Mouse (Mus musculus): Measurements from ENCODE around the gene BC016579. TPM values are rescaled to one million over a fixed set of nuclear protein-coding genes. Genes with fewer than 3 reads are reported as not detected.

Gene BC016579
- polyA plus RNA-seq, 1 experiment from 2014 or later, result not detected

DNA sequence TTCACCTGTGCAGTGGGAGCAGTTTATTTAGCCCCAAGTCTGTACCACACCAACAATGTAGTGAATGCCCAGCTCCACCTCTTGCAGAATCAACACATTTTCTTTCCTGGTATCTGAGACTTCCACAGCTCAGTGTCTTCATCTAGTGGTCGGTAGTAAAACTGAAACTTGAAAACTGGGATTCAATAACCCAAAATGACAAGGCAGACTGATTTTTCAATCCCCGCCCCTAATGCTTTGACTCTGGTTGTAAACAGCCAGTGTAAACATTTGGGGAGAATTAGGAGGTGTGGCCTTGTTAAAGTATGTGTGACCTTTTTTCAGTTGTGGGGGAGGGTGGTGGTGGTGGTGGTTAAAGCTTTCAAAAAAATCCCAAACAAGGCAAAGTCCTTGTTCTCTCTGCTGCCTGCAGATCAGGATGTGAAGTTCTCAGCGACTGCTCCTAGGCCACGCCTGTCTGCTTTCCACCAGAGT, 45.4 kb downstream of the BC016579 start:
- 66% methylated on average over 4 of the region's 4 CpGs for WGBS
- Histone ChIP-seq H3K4me1 (no peaks in the 10 kb centered on the region), H3K36me3 (no peaks in the 10 kb centered on the region), H3K9me3 (replicated peaks) (no peaks in the 10 kb centered on the region), H3K27ac (no peak overlapping the region), H3K27me3 (no peaks in the 10 kb centered on the region), H3K9ac (no peak overlapping the region), H3K4me2 (replicated peaks) (no peak overlapping the region), H3K4me3 (no peak overlapping the region)
- ATAC-seq (ENCODE audit: low FRiP score), result no peak

DNA sequence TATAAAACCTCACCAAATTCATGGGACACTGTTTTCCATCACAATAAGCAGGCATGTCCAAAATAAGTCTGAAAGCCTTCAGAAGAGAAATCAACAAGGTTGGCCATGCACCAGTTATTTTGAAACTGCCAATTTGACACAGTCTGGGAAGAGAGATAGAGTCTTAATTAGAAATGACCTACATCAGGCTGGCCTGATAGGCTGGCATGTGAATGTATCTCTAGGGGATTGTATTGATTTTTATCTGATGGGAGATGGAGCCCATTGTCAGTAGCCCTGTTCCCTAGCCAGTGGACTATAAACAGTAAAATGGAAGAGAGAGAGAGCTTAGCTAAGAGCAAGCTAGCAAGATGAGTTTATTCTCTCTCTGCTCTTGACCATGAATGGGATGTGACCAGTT, 58.4 kb downstream of the BC016579 start:
- peak; percentile 46; the same call in 1 of the 2 replicates for ATAC-seq (ENCODE audit: low FRiP score)
- no peaks in the 10 kb centered on the region for H3K9me3 ChIP-seq (replicated peaks)

DNA sequence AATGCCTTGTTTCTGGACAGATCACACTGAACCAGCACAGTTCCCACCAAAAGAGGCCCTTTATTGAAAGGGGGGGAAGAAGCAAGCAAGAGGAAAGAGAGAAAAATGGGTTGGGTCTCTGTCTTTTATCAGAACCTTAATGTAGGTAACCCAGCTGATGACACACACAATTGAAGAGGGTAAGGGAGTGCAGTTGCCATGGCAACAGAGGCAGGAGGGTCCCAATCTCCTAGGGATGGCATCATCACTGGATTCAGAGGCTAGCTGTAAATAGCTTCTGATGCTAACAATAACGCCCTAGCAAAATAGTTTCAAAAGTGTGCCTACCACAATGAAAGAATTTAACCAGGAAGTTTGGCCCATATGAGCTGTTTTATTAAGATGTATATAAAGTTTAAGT, 60.2 kb downstream of the BC016579 start:
- no peak overlapping the region for H3K27ac ChIP-seq
- H3K27me3 ChIP-seq, result no peaks in the 10 kb centered on the region
- WGBS, result 73% methylated on average over 1 of the region's 1 CpGs
- no peak overlapping the region for H3K4me3 ChIP-seq
- no peak overlapping the region for H3K9ac ChIP-seq
- H3K9me3 ChIP-seq (replicated peaks), result no peaks in the 10 kb centered on the region
- H3K4me1 ChIP-seq, result peaks cover 3% of the 10 kb centered on the region
- H3K4me2 ChIP-seq (replicated peaks), result no peak overlapping the region
- H3K36me3 ChIP-seq, result no peaks in the 10 kb centered on the region
- peak; percentile 52; the same call in 1 of the 2 replicates for ATAC-seq (ENCODE audit: low FRiP score)

More for the DNA sequence above, 58.4 kb downstream of the BC016579 start:
- Histone ChIP-seq H3K4me1 (peaks cover 3% of the 10 kb centered on the region), H3K27me3 (no peaks in the 10 kb centered on the region), H3K36me3 (no peaks in the 10 kb centered on the region), H3K4me2 (replicated peaks) (no peak overlapping the region), H3K9ac (no peak overlapping the region), H3K4me3 (no peak overlapping the region), H3K27ac (no peak overlapping the region)

DNA sequence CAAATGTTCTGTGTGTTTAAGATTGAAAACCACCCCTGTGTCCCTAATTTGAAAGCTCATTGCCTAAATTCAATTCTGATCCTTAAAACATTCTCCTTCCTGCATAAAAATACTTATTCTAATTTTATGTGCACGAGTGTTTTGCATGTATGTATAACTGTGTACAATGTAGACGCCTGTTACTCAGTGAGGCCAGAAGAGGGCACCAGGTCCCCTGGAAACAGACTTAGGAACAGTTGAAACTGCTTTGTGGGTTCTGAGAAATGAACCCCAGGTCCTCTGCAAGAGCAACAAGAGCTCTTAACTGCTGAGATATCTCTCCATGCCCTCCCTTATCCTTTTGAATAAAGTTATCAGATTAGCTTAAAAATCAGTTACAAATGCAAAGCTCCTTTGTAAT, 71.4 kb downstream of the BC016579 start:
- Histone ChIP-seq H3K36me3 (no peaks in the 10 kb centered on the region), H3K4me1 (no peaks in the 10 kb centered on the region), H3K9ac (no peak overlapping the region), H3K27me3 (no peaks in the 10 kb centered on the region), H3K4me3 (no peak overlapping the region), H3K4me2 (replicated peaks) (no peak overlapping the region), H3K27ac (no peak overlapping the region), H3K9me3 (replicated peaks) (no peaks in the 10 kb centered on the region)
- WGBS, result 37% methylated on average over 2 of the region's 2 CpGs
- no peak for ATAC-seq (ENCODE audit: low FRiP score)

DNA sequence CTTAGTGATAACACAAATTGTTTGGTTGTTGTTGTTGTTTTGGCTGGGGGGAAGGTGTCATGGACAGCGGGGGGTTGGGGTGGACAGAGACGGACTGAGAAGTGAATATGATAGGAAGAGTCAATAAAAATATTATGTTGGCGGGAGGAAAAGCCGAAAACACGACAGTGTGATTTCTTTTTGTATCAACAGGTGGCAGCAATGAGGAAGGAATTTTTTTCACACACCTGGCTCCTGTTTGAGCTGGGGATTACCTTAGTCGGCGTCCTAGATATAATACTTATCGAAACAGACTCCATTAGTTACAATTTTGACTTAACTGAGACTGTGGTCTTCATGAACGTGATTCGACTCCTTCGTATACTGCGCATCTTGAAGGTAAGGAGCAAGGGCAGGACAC, 74.0 kb downstream of the BC016579 start:
- Histone ChIP-seq H3K4me3 (no peak overlapping the region), H3K27me3 (no peaks in the 10 kb centered on the region)
- no peak for ATAC-seq (ENCODE audit: low FRiP score)

More for the DNA sequence above, 74.0 kb downstream of the BC016579 start:
- Histone ChIP-seq H3K4me1 (no peaks in the 10 kb centered on the region), H3K27ac (no peak overlapping the region), H3K4me2 (replicated peaks) (no peak overlapping the region), H3K9me3 (replicated peaks) (no peaks in the 10 kb centered on the region), H3K9ac (no peak overlapping the region), H3K36me3 (no peaks in the 10 kb centered on the region)
- WGBS, result 69% methylated on average over 12 of the region's 12 CpGs

Other genes starting within 250 kb of the BC016579 start
- gene Cd200, start 245.0 kb downstream of the BC016579 start, polyA plus RNA-seq (2016; fragmentation: Nextera tagmentation; extraction: Ambion mirVana), result 94.5 and 99.2 TPM in 2 replicates
- not detected in 2 replicates for gene Gm609, start 161.1 kb downstream of the BC016579 start, polyA plus RNA-seq (2016; fragmentation: Nextera tagmentation; extraction: Ambion mirVana)
- gene Gm17783, start 122.0 kb downstream of the BC016579 start, polyA plus RNA-seq (2016; fragmentation: Nextera tagmentation; extraction: Ambion mirVana), result not detected in 2 replicates
- not detected in 2 replicates for gene Slc9c1, start 118.8 kb downstream of the BC016579 start, polyA plus RNA-seq (2016; fragmentation: Nextera tagmentation; extraction: Ambion mirVana)
- gene Gcsam, start 43.7 kb downstream of the BC016579 start, polyA plus RNA-seq (2016; fragmentation: Nextera tagmentation; extraction: Ambion mirVana), result 0.08 TPM in 1 of 2 replicates, not detected in the other
- 0.23 and 0.31 TPM in 2 replicates for gene Tmprss7, start 39.6 kb upstream of the BC016579 start, polyA plus RNA-seq (2016; fragmentation: Nextera tagmentation; extraction: Ambion mirVana)
- 410 and 414 TPM in 2 replicates for gene Tagln3, start 70.5 kb upstream of the BC016579 start, polyA plus RNA-seq (2016; fragmentation: Nextera tagmentation; extraction: Ambion mirVana)
- 41.8 and 42.8 TPM in 2 replicates for gene Abhd10, start 88.9 kb upstream of the BC016579 start, polyA plus RNA-seq (2016; fragmentation: Nextera tagmentation; extraction: Ambion mirVana)